In the genomic region with DNA sequence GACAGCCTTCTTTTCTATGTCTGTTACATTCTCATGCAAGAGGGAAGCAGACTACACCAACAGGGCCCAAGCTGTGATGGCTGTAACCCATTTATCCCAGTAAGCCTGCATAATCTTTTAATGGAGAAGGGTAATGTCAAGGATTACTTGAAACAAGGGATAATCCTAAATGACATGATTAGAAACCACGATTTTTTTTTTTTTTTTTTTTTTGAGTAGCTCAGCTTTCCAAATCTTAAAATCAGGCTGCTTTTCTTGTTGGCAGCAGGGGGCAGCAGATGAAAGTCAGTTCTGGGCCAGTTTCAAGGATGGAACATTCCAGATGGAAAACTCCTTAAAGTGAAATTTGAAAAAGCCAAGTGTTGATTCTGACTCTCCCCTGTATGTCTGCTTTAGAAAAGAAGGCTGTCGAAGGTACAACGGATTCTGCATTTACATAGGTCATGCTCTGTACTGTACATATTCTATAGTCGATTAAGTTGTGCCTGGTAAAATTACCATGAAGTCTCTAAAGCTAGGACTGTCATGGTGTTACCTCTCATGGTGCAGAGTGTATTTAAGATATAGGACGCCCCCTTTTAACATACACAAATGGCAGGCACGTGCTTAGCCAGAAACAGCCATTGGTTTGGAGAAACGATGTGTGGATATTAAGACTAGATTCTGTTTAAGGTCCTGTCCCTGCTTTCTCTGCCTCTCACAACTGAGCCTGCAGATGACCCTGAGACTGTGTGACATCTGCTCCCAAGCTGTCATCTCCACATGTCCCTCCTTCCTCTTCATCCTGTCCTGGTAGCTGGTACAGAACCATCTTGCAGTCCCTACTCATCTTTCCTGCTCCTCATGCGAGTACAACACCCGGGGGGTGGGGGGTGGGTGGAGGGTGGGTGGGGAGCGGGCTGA, we compare ENCODE assay signal across 10 mouse cellular contexts.
DNase-seq lines count a peak whose midpoint lies in the region; ATAC-seq lines count a peak whose summit lies in the region.
"Had no signal": no experiment of that assay in that cellular context is flagged by ENCODE, and none has a peak within 500 bp of the region (broad histone marks: within the 10 kb centered on the region; RNA-seq: fewer than 3 reads in every experiment).

No protein-coding gene starts in this region.

- H3K27me3 ChIP-seq in midbrain, embryonic 13.5 days = no peaks in the 10 kb centered on the region

- 72% methylated on average over 10 of the region's 10 CpGs for WGBS in midbrain, embryonic 13.5 days

- intact Hi-C loops in left cerebral cortex, postnatal 14 days (cut with DNase I) = loop anchor here (1.0 to 10.0 kb wide), 2 partner anchors 98 to 751 kb away; partner anchors contain the start of gene Ttc14

- ATAC-seq in midbrain, embryonic 13.5 days = peak; percentile 62
- ATAC-seq in activated CD4-positive, CD25-positive, alpha-beta regulatory T cell, adult 4 months = no peak

- no peak overlapping the region for H3K27ac ChIP-seq in midbrain, embryonic 13.5 days

- H3K9ac ChIP-seq in midbrain, embryonic 13.5 days (replicated peaks) = no peak overlapping the region

- no peaks in the 10 kb centered on the region for H3K36me3 ChIP-seq in midbrain, embryonic 13.5 days

- DNase-seq in adrenal gland, postnatal 10 days = peak; percentile 27
- DNase-seq in adrenal gland, adult 8-10 months = no peak
- peak; percentile 48 to 60 for DNase-seq in left cerebral cortex, postnatal 14 days (ENCODE audit: low spot score in 2 of 2)
- DNase-seq in left cerebral cortex, adult 8-10 months (ENCODE audit: low spot score in 2 of 2) = no peak
- peak; percentile 34 for DNase-seq in brain, embryonic 18.5 days (ENCODE audit: low read depth, low spot score)
- no peak for DNase-seq in thymus, postnatal 25 days
- DNase-seq: B cell, adult 2 months; kidney, adult 11 months had no signal

- H3K4me3 ChIP-seq in midbrain, embryonic 13.5 days (replicated peaks) = no peak overlapping the region

- no peaks in the 10 kb centered on the region for H3K9me3 ChIP-seq in midbrain, embryonic 13.5 days

- peaks cover 7% of the 10 kb centered on the region for H3K4me1 ChIP-seq in midbrain, embryonic 13.5 days (replicated peaks)

- no peak overlapping the region for H3K4me2 ChIP-seq in midbrain, embryonic 13.5 days (replicated peaks)

Comparison
In these comparisons a context has a peak if more than half of its experiments do, and no peak if none do; other contexts are left out.
1. DNase-seq: peak in adrenal gland, postnatal 10 days (single experiment), left cerebral cortex, postnatal 14 days (2 of 2) and brain, embryonic 18.5 days (single experiment); none in adrenal gland, adult 8-10 months (single experiment), left cerebral cortex, adult 8-10 months (0 of 2) and thymus, postnatal 25 days (single experiment).